Mouse (Mus musculus) heart, embryonic 11.5 days (tissue): ENCODE results near the gene Klhl8. TPM values are rescaled to one million over a fixed set of nuclear protein-coding genes. Genes with fewer than 3 reads are reported as not detected.

Source experiments
- ATAC-seq: fragments of 200-750 bp; cut with Nextera tagmentation; replicated peaks from 2 replicates; pipeline ENCODE4 v1.8.0; 2017; ENCODE audit warnings: moderate library complexity; ENCODE audit not compliant: insufficient number of reproducible peaks, low FRiP score, low TSS enrichment
- H3K27ac ChIP-seq: fragments of 300-500 bp; sonication (generic); 2 replicates; pipeline ENCODE4 v1.5.1; 2014; ENCODE audit warnings: mild to moderate bottlenecking, low read depth, low read length
- H3K27me3 ChIP-seq: fragments of 300-500 bp; sonication (generic); 2 replicates; pipeline ENCODE4 v1.6.1; 2014; ENCODE audit warnings: mild to moderate bottlenecking, low read length, mixed read lengths; ENCODE audit not compliant: control insufficient read depth, insufficient read depth
- H3K36me3 ChIP-seq: fragments of 300-500 bp; sonication (generic); 2 replicates; pipeline ENCODE4 v1.6.1; 2014; ENCODE audit warnings: mild to moderate bottlenecking, low read length, moderate library complexity, mixed read lengths; ENCODE audit not compliant: control insufficient read depth, insufficient read depth
- H3K4me1 ChIP-seq: fragments of 300-500 bp; sonication (generic); 2 replicates; pipeline ENCODE4 v1.6.1; 2014; ENCODE audit warnings: low read length; ENCODE audit not compliant: control insufficient read depth, insufficient read depth
- H3K4me2 ChIP-seq: fragments of 300-500 bp; sonication (generic); 2 replicates; pipeline ENCODE4 v1.6.1; 2014; ENCODE audit warnings: mild to moderate bottlenecking, moderate library complexity
- H3K4me3 ChIP-seq: fragments of 300-500 bp; sonication (generic); 2 replicates; pipeline ENCODE4 v1.5.1; 2014; ENCODE audit warnings: low read depth, low read length
- H3K9ac ChIP-seq: fragments of 300-500 bp; sonication (generic); 2 replicates; pipeline ENCODE4 v1.6.1; 2014; ENCODE audit warnings: mild to moderate bottlenecking, low read depth, low read length, moderate library complexity
- H3K9me3 ChIP-seq: fragments of 300-500 bp; sonication (generic); replicated peaks from 2 replicates; pipeline ENCODE4 v1.6.1; 2016; ENCODE audit warnings: low read length; ENCODE audit not compliant: control insufficient read depth
- WGBS: fragments of 180-500 bp; shearing (Covaris S2); extraction: QIAGEN DNeasy Blood & Tissue Kit; methylation state at CpG from one replicate; pipeline ENCODE4 v1.1.7; 2014; ENCODE audit not compliant: insufficient replicate concordance; 5-methylcytosine and 5-hydroxymethylcytosine counted together
- polyA plus RNA-seq: library from polyadenylated mRNA; unstranded; fragments of >200 nt; fragmentation: Nextera tagmentation; extraction: Ambion mirVana; gene quantifications from 2 replicates; pipeline ENCODE4 v1.2.1, GENCODE M21; 2014

Klhl8 gene
- polyA plus RNA-seq, 1 experiment from 2014 or later: 6.7 TPM

GRCm38 (mm10) chr5:103857151-103857550 lies 53.9 kb downstream of the Klhl8 start:
- Histone ChIP-seq H3K4me2 (no peak overlapping the region), H3K9ac (no peak overlapping the region), H3K27ac (no peak overlapping the region), H3K4me1 (0 out of 2 replicates have a peak, but pooled peaks cover 3% of the 10 kb centered on the region), H3K27me3 (no peaks in the 10 kb centered on the region), H3K4me3 (no peak overlapping the region), H3K36me3 (no peaks in the 10 kb centered on the region), H3K9me3 (no peaks in the 10 kb centered on the region)
- ATAC-seq: no peak
- 78% methylated on average over 2 of the region's 2 CpGs for WGBS

DNA sequence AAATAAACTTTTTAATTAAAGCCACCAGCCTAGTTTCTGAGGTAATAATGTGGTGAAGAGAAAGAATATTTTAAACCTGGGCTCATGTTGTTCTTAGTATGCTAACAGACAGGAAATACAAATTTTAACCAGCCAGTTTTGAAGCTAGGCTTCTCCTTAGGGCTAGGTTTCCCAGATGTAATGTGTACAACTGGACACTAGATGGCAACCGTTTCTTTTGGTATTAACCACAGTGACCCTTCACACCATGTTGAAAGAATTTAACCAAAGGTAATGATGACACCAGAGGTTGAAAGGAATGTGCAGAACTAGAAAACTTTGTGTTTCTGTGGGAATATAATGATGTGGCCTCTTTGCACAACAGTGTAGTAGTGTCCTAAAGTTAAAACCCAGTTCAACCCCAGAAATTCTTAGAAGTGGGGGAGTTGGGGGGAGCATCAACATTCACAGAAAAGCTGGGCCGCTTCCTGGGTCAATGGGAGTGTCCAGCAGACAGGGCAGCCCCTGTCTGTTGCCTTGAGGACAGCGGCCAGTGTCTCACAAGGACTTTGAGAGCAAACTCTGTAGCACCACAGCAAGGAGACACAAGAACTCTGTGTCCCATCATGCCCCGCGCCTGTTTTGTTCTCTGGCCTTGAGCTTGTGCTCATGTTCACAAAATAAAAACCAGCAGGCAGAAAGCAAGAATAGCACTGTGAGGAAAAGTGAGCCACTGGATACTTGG lies 54.6 kb downstream of the Klhl8 start:
- ATAC-seq: no peak
- Histone ChIP-seq H3K27ac (no peak overlapping the region), H3K4me1 (0 out of 2 replicates have a peak, but pooled peaks cover 3% of the 10 kb centered on the region), H3K36me3 (no peaks in the 10 kb centered on the region), H3K9ac (no peak overlapping the region), H3K4me3 (no peak overlapping the region), H3K4me2 (no peak overlapping the region), H3K9me3 (no peaks in the 10 kb centered on the region), H3K27me3 (no peaks in the 10 kb centered on the region)
- WGBS: 60% methylated on average over 5 of the region's 5 CpGs

- no peaks in the 10 kb centered on the region for H3K27me3 ChIP-seq
- ATAC-seq: no peak
- 76% methylated on average over 14 of the region's 14 CpGs for WGBS
- H3K4me1 ChIP-seq: 0 out of 2 replicates have a peak, but pooled peaks cover 3% of the 10 kb centered on the region
- no peak overlapping the region for H3K4me3 ChIP-seq
- H3K36me3 ChIP-seq: peaks cover 1% of the 10 kb centered on the region; the same call in 1 of the 2 replicates
- no peak overlapping the region for H3K9ac ChIP-seq
- no peak overlapping the region for H3K4me2 ChIP-seq
- no peaks in the 10 kb centered on the region for H3K9me3 ChIP-seq
- H3K27ac ChIP-seq: no peak overlapping the region
Measured at GRCm38 (mm10) chr5:103855483-103856211, 55.4 kb downstream of the Klhl8 start.

- Histone ChIP-seq H3K4me2 (no peak overlapping the region), H3K9ac (no peak overlapping the region), H3K27me3 (no peaks in the 10 kb centered on the region), H3K9me3 (no peaks in the 10 kb centered on the region), H3K36me3 (peaks cover 3% of the 10 kb centered on the region; the same call in 1 of the 2 replicates), H3K27ac (no peak overlapping the region), H3K4me3 (no peak overlapping the region), H3K4me1 (0 out of 2 replicates have a peak, but pooled peaks cover 3% of the 10 kb centered on the region)
- WGBS: 87% methylated on average over 5 of the region's 5 CpGs
- no peak for ATAC-seq
Measured at GRCm38 (mm10) chr5:103854807-103855194, 56.3 kb downstream of the Klhl8 start.

DNA sequence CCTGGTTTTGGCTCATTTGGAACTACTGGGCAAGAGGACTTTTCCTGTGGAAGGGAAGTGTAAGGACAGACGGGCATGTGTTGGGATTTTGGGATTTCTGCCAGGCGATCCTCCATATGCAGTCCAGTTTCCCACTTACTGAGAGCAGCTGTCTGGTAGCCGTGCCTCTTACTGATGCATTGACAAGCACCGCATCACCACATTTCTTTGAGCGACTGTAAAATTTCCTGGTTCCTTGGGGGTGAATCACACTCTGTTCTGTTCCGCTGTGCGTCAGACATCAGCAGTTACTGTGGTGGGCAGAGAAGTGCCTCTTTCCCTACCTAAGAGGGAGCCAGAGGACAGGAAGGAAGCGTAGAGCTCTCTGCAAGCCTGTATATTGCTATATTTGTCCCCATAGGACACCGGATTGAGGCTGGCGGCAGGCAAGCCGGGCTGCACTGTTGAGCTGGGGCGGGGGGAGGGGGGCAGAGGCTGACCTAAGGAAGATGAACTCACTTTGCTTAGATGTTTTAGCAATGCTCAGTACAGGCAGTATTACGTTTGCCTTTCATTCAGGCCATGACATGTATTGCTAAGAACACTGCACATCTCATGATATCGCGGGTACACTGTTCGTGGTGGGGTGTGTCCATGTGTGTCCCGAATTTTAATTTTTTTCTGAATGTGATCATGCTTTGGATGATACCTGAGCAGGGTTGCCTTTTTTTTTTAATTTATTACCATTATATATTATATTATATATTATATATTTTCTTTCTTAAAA lies 56.8 kb downstream of the Klhl8 start:
- H3K4me3 ChIP-seq: no peak overlapping the region
- H3K27me3 ChIP-seq: no peaks in the 10 kb centered on the region
- no peak for ATAC-seq
- H3K9ac ChIP-seq: no peak overlapping the region
- no peaks in the 10 kb centered on the region for H3K9me3 ChIP-seq
- WGBS: 68% methylated on average over 17 of the region's 17 CpGs
- H3K4me2 ChIP-seq: no peak overlapping the region
- no peak overlapping the region for H3K27ac ChIP-seq
- 0 out of 2 replicates have a peak, but pooled peaks cover 3% of the 10 kb centered on the region for H3K4me1 ChIP-seq
- H3K36me3 ChIP-seq: peaks cover 4% of the 10 kb centered on the region; the same call in 1 of the 2 replicates

DNA sequence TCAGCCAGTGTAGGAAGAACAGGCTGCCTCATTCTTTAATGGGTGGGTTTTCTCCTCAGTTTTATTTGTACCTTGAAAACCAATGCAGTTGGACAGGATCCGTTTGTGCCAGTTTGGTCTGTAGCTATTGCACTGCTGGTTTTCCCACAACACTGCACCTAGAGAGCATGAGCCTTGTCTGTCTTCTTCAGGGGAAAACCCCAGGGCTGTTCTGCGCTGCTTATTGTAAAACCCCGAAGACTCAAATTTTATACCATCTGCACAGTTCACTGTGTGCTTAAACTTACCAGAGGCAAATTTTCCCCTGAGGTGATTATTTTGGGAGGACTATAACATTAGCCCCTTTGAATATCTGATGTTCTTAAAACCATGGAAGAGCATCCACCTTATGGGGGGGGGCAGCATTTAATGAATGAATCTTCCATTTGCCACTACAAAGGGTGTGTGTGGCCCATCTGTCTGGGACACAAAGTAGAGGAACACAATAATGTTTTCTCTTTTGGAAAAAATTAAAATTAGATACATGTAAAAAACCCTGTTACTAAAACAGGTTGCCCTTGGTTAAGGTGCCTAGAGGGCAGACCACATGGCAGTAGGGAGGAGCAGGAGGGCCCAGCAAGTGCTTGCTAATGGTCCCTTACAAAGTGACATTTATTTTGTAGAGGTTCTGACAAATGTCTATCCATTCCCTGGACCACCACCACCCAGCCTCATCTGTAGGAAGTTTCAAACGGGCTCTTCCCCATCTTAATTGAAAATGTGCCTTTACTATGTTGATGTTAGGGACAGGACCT lies 58.1 kb downstream of the Klhl8 start:
- no peaks in the 10 kb centered on the region for H3K9me3 ChIP-seq
- no peak overlapping the region for H3K27ac ChIP-seq
- H3K36me3 ChIP-seq: peaks cover 5% of the 10 kb centered on the region; the same call in 1 of the 2 replicates
- ATAC-seq: no peak
- H3K4me1 ChIP-seq: 0 out of 2 replicates have a peak, but pooled peaks cover 3% of the 10 kb centered on the region
- no peak overlapping the region for H3K9ac ChIP-seq
- 85% methylated on average over 4 of the region's 4 CpGs for WGBS
- H3K27me3 ChIP-seq: no peaks in the 10 kb centered on the region
- H3K4me3 ChIP-seq: no peak overlapping the region
- H3K4me2 ChIP-seq: no peak overlapping the region

- no peaks in the 10 kb centered on the region for H3K27me3 ChIP-seq
- no peaks in the 10 kb centered on the region for H3K4me1 ChIP-seq
- H3K4me3 ChIP-seq: no peak overlapping the region
- H3K9ac ChIP-seq: no peak overlapping the region
- no peak overlapping the region for H3K27ac ChIP-seq
- H3K9me3 ChIP-seq: no peaks in the 10 kb centered on the region
- peaks cover 11% of the 10 kb centered on the region for H3K36me3 ChIP-seq
- no peak overlapping the region for H3K4me2 ChIP-seq
- no peak for ATAC-seq
- WGBS: 88% methylated on average over 8 of the region's 8 CpGs
Measured at GRCm38 (mm10) chr5:103848546-103848945, 62.5 kb downstream of the Klhl8 start.

DNA sequence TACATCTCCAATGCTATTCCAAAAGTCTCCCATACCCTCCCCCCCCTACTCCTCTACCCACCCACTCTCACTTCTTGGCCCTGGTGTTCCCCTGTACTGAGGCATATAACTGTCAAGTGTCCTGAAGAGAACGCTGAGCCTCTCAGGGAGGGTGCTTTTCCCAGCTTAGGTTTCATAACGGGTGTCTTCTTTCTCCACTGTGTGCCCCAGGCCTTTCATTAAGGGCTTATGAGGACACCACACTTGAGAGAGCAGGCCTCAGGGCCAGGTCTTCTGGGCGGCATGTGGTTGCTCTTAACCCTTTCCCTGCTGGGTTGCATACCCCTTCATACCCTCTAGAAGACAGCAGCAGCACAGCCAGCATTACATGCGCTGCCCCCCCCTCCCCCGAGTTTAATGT lies 64.5 kb downstream of the Klhl8 start:
- Histone ChIP-seq H3K4me2 (no peak overlapping the region), H3K27me3 (no peaks in the 10 kb centered on the region), H3K4me1 (no peaks in the 10 kb centered on the region), H3K9ac (no peak overlapping the region), H3K4me3 (no peak overlapping the region), H3K27ac (no peak overlapping the region), H3K9me3 (no peaks in the 10 kb centered on the region), H3K36me3 (peaks cover 11% of the 10 kb centered on the region)
- no peak for ATAC-seq
- WGBS: 60% methylated on average over 5 of the region's 5 CpGs
